18 mouse cellular contexts compared by ENCODE assay signal in the genomic region with DNA sequence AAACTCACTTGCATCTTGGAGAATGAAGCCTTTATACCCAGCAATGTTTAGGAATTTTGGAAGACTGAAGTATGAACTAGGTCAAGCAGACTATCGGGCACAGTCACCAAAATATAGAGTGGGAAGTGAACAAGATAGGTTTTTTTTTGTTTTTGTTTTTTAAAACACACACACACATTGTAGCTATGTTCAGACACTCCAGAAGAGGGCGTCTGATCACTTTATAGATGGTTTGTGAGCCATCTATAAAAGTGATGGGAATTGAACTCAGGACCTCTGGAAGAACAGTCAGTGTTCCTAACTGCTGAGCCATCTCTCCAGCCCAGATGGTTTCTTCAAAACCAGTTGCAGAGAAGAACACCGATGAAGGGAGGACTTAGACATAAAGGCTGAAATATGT.
"Had no signal": no experiment of that assay in that cellular context is flagged by ENCODE, and none has a peak within 500 bp of the region (broad histone marks: within the 10 kb centered on the region; RNA-seq: fewer than 3 reads in every experiment).

No protein-coding gene starts in this region.

- DNase-seq: kidney, adult 2 months; kidney, postnatal 10 days; kidney, postnatal 36 days; layer of hippocampus, postnatal 36 days; liver, embryonic 13.5 days; lung, adult 2 months; lung, postnatal 14 days; lung, postnatal 4 days; thymus, adult 2 months; thymus, postnatal 14 days; thymus, postnatal 4 days had no signal

- ATAC-seq: intestine, postnatal 0 days; midbrain, embryonic 13.5 days; midbrain, embryonic 16.5 days had no signal

- H3K9ac ChIP-seq: kidney, embryonic 15.5 days; liver, embryonic 13.5 days; midbrain, embryonic 13.5 days; neural tube, embryonic 13.5 days had no signal

- H3K4me1 ChIP-seq: liver, embryonic 13.5 days; midbrain, embryonic 13.5 days; neural tube, embryonic 13.5 days had no signal

- H3K27ac ChIP-seq: kidney, embryonic 15.5 days; left cerebral cortex, adult 2 months; liver, embryonic 13.5 days; midbrain, embryonic 13.5 days; neural tube, embryonic 13.5 days had no signal

- H3K36me3 ChIP-seq: neural tube, embryonic 13.5 days had no signal

- H3K4me2 ChIP-seq: kidney, embryonic 15.5 days; liver, embryonic 13.5 days; midbrain, embryonic 13.5 days; neural tube, embryonic 13.5 days had no signal

- H3K9me3 ChIP-seq: kidney, embryonic 15.5 days; liver, embryonic 13.5 days; midbrain, embryonic 13.5 days; neural tube, embryonic 13.5 days had no signal

- H3K27me3 ChIP-seq: kidney, embryonic 15.5 days; liver, embryonic 13.5 days; midbrain, embryonic 13.5 days; neural tube, embryonic 13.5 days had no signal

- H3K4me3 ChIP-seq: kidney, embryonic 15.5 days; left cerebral cortex, adult 2 months; liver, embryonic 13.5 days; midbrain, embryonic 13.5 days; myocyte; neural tube, embryonic 13.5 days had no signal
